Mouse (Mus musculus) brain, embryonic 14.5 days (tissue): ENCODE measurements around the gene Plekhj1.

Source experiments
- CTCF ChIP-seq: fragments of 200-500 bp; IDR thresholded peaks from 2 replicates; pipeline ENCODE4 v1.5.1; 2012; ENCODE audit warnings: inconsistent platforms, mild to moderate bottlenecking, moderate library complexity, borderline replicate concordance; ENCODE audit not compliant: insufficient read depth, insufficient read length; ENCODE audit errors: extremely low read depth
- POLR2A ChIP-seq: fragments of 200-500 bp; IDR thresholded peaks from 2 replicates; pipeline ENCODE4 v1.6.1; 2012; ENCODE audit warnings: mild to moderate bottlenecking, inconsistent platforms, borderline replicate concordance; ENCODE audit not compliant: poor library complexity, insufficient read depth, insufficient read length, severe bottlenecking; ENCODE audit errors: extremely low read depth

GRCm38 (mm10) chr10:80799070-80799566 lies 692 bp upstream of the Plekhj1 start:
- TF ChIP-seq POLR2A = no peak
- TF ChIP-seq CTCF = no peak
